ENCODE assay signal across 32 mouse cellular contexts in the genomic region with DNA sequence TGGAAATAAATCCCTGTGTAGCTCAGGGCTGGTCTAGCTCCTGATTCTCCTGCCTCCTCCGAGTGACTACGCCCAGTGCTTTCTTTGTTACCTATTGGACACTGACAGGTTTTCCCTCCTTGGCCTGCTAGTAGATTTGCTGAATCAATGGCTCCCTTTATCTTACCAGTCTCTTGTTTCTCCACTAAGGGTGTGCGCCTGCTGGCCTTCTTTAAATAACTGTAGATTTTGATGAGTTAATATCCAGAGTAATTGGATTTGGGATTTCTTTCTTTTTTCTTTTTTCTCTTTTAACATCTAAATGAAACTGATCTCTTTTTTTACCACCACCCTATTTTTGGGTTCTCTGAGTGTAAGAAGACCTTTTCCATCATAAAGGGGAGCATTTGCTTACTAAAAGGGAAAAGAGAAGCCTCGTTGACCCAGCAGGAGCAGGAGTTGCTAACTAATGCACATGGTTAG. TPM values are rescaled to one million over a fixed set of nuclear protein-coding genes. Genes with fewer than 3 reads are reported as not detected.
DNase-seq lines count a peak whose midpoint lies in the region; ATAC-seq and TF ChIP-seq lines count a peak whose summit lies in the region.
"Had no signal": no experiment of that assay in that cellular context is flagged by ENCODE, and none has a peak within 500 bp of the region (broad histone marks: within the 10 kb centered on the region; RNA-seq: fewer than 3 reads in every experiment).

No protein-coding gene starts in this region.

- H3K4me2 ChIP-seq in intestine, embryonic 16.5 days (ENCODE audit: low read depth, low read length): no peak overlapping the region
- H3K4me2 ChIP-seq: embryonic facial prominence, embryonic 13.5 days; heart, embryonic 11.5 days; hindbrain, embryonic 12.5 days; hindbrain, embryonic 15.5 days had no signal

- in situ Hi-C loops in ES-E14 (cut with MboI; ENCODE audit: low sequenced_read_pairs in 2 of 2, unreplicated experiment in 2 of 2): no loop called here

- TF ChIP-seq POLR2A in ES-Bruce4 (IDR thresholded peaks at IDR 0.05; ENCODE audit: insufficient read depth, low read length): no peak

- H3K27me3 ChIP-seq in ES-Bruce4 (ENCODE audit: control insufficient read depth, insufficient read depth, low read length, poor library complexity, severe bottlenecking): no peaks in the 10 kb centered on the region
- no peaks in the 10 kb centered on the region for H3K27me3 ChIP-seq in intestine, embryonic 16.5 days (replicated peaks; ENCODE audit: control insufficient read depth, insufficient read depth, low read length)
- H3K27me3 ChIP-seq: embryonic facial prominence, embryonic 13.5 days; hindbrain, embryonic 12.5 days; hindbrain, embryonic 15.5 days; Patski had no signal

- H3K9ac ChIP-seq in ES-Bruce4 (ENCODE audit: low read depth, poor library complexity, severe bottlenecking) (no peak overlapping the region), ES-E14 (ENCODE audit: insufficient read depth, low read depth, low read length, poor library complexity, severe bottlenecking) (no peak overlapping the region)
- no peak overlapping the region for H3K9ac ChIP-seq in intestine, embryonic 16.5 days (ENCODE audit: low read depth, low read length)
- H3K9ac ChIP-seq: embryonic facial prominence, embryonic 13.5 days; forebrain, postnatal 0 days; hindbrain, embryonic 12.5 days; hindbrain, embryonic 15.5 days had no signal

- no peak overlapping the region for H3K4me3 ChIP-seq in ES-Bruce4 (ENCODE audit: low read depth, low read length)
- H3K4me3 ChIP-seq in ES-E14 (ENCODE audit: insufficient read depth in 1 of 2, low read depth in 1 of 2, low read length in 2 of 2, poor library complexity in 1 of 2, severe bottlenecking in 1 of 2): no peak overlapping the region
- no peak overlapping the region for H3K4me3 ChIP-seq in intestine, embryonic 16.5 days (ENCODE audit: low read length)
- H3K4me3 ChIP-seq: embryonic facial prominence, embryonic 10.5 days; embryonic facial prominence, embryonic 13.5 days; erythroblast, embryonic 14.5 days; heart, adult 2 months; hindbrain, embryonic 12.5 days; hindbrain, embryonic 15.5 days had no signal

- H3K4me1 ChIP-seq in ES-Bruce4 (ENCODE audit: control insufficient read depth, insufficient read depth, low read length) (peaks cover 3% of the 10 kb centered on the region), ES-E14 (ENCODE audit: control insufficient read depth in 2 of 2, insufficient read depth in 2 of 2, low read length in 2 of 2, poor library complexity in 1 of 2) (peaks cover 0 to 6% of the 10 kb centered on the region in 2 experiments; a peak in 2 of 4 replicates)
- H3K4me1 ChIP-seq in intestine, embryonic 16.5 days (ENCODE audit: control insufficient read depth, insufficient read depth, low read length): no peaks in the 10 kb centered on the region
- H3K4me1 ChIP-seq: hindbrain, embryonic 12.5 days had no signal

- H3K27ac ChIP-seq in ES-Bruce4 (ENCODE audit: insufficient read depth, low read length) (peak overlapping the region; percentile 99), ES-E14 (ENCODE audit: insufficient read depth, low read depth, low read length, poor library complexity, severe bottlenecking) (peak overlapping the region; percentile 96)
- H3K27ac ChIP-seq in intestine, embryonic 16.5 days (ENCODE audit: low read length): no peak overlapping the region
- H3K27ac ChIP-seq: embryonic facial prominence, embryonic 10.5 days; embryonic facial prominence, embryonic 13.5 days; heart, adult 2 months; hindbrain, embryonic 12.5 days; hindbrain, embryonic 15.5 days had no signal

- peak; percentile 54 for DNase-seq in heart, adult 11 months
- DNase-seq in heart, adult 8-10 months (ENCODE audit: low spot score): no peak
- peak; percentile 68 for DNase-seq in ES-E14 (ENCODE audit: low read depth, low spot score)
- DNase-seq in layer of hippocampus, postnatal 36 days: no peak
- DNase-seq: adrenal gland, adult 8-10 months; adrenal gland, postnatal 25 days; B cell, adult 2 months; cerebellum, adult 11-12 months; cerebellum, adult 8-10 months; cerebellum, postnatal 10 days; cerebellum, postnatal 36 days; embryo, embryonic 11 days; forebrain, postnatal 0 days; gastrocnemius, postnatal 25 days; heart, adult 2 months; kidney, adult 11 months had no signal

- H3K9me3 ChIP-seq in ES-Bruce4 (replicated peaks; ENCODE audit: control insufficient read depth, insufficient read depth, low read length, poor library complexity, severe bottlenecking) (peaks cover 23% of the 10 kb centered on the region), ES-E14 (ENCODE audit: control insufficient read depth, insufficient read depth, low read depth, low read length) (peaks cover 16% of the 10 kb centered on the region)
- H3K9me3 ChIP-seq in intestine, embryonic 16.5 days (ENCODE audit: control insufficient read depth, low read length): no peaks in the 10 kb centered on the region
- H3K9me3 ChIP-seq: embryonic facial prominence, embryonic 13.5 days; G1E; hindbrain, embryonic 12.5 days; hindbrain, embryonic 15.5 days had no signal

- no peak for TF ChIP-seq CTCF in ES-Bruce4 (IDR thresholded peaks at IDR 0.05; ENCODE audit: low read depth, low read length)

- 68% methylated on average over 4 of the region's 4 CpGs for WGBS in intestine, embryonic 16.5 days

- peak; percentile 81; the same call in 1 of the 2 replicates for TF ChIP-seq EP300 in ES-Bruce4 (IDR thresholded peaks at IDR 0.05; ENCODE audit: insufficient read depth, low read depth, low read length)

- H3K36me3 ChIP-seq in ES-Bruce4 (ENCODE audit: control insufficient read depth, insufficient read depth, low read length, poor library complexity, severe bottlenecking) (peaks cover 15% of the 10 kb centered on the region), ES-E14 (ENCODE audit: control insufficient read depth, insufficient read depth, low read length, poor library complexity, severe bottlenecking) (peaks cover 6% of the 10 kb centered on the region)
- peaks cover 3% of the 10 kb centered on the region; the same call in 1 of the 2 replicates for H3K36me3 ChIP-seq in intestine, embryonic 16.5 days (ENCODE audit: control insufficient read depth, insufficient read depth, low read length)
- H3K36me3 ChIP-seq: G1E; hindbrain, embryonic 12.5 days; hindbrain, embryonic 15.5 days had no signal

- ATAC-seq in intestine, embryonic 16.5 days: no peak
- ATAC-seq: activated CD4-positive, CD25-positive, alpha-beta regulatory T cell, adult 4 months; forebrain, embryonic 14.5 days; forebrain, postnatal 0 days; Patski had no signal

TF ChIP-seq in ES-E14, 5 proteins besides CTCF, POLR2A, EP300 and RAD21:
- TF ChIP-seq ZC3H11A (IDR thresholded peaks at IDR 0.05; ENCODE audit: borderline replicate concordance, low read depth, low read length) (no peak), ZNF384 (IDR thresholded peaks at IDR 0.05; ENCODE audit: low read depth, low read length) (peak; percentile 61; the same call in 1 of the 2 replicates), HCFC1 (IDR thresholded peaks at IDR 0.05; ENCODE audit: borderline replicate concordance, insufficient read depth, low read length) (no peak), CHD2 (IDR thresholded peaks at IDR 0.05; ENCODE audit: low read depth, low read length) (0 out of 2 replicates have a peak, but pooled peaks have one; percentile 34), MAFK (IDR thresholded peaks at IDR 0.05; ENCODE audit: insufficient read depth, low read depth, low read length) (peak; percentile 40; the same call in 1 of the 2 replicates)
TF ChIP-seq in ES-E14: peak in this region for 3.

RNA-seq across cellular contexts. Expression of a gene that starts 14.7 kb away (rescaled TPM):
- total RNA-seq in heart, adult 8-10 months (2022): 100 to 1,000 TPM in 1 of 4 experiments, 10 to 100 TPM in 3; 87.6 to 103 (median 91.3) TPM
- polyA plus RNA-seq in ES-Bruce4 (2011; ENCODE audit: insufficient read depth, insufficient read length, low read depth, missing spikeins): 59.7 and 64.5 TPM in 2 replicates
- 60.6 and 101 TPM in 2 replicates for total RNA-seq in ES-E14 (2012; rRNA removed)
- 10 to 100 TPM; 40.7 to 42.7 TPM for total RNA-seq in layer of hippocampus, postnatal 36 days (2021)
- polyA plus RNA-seq in intestine, embryonic 16.5 days (2015; fragmentation: Nextera tagmentation; extraction: Ambion mirVana): 6.6 and 9.3 TPM in 2 replicates

RNA-seq across cellular contexts. Expression of a gene that starts 50.3 kb away (rescaled TPM):
- under 1 TPM in 2 of 4 experiments, not detected in 2; 0.09 to 0.14 TPM for total RNA-seq in heart, adult 8-10 months (2022)
- not detected in 2 replicates for polyA plus RNA-seq in ES-Bruce4 (2011; ENCODE audit: insufficient read depth, insufficient read length, low read depth, missing spikeins)
- total RNA-seq in ES-E14 (2012; rRNA removed): 0.05 and 0.22 TPM in 2 replicates
- not detected for total RNA-seq in layer of hippocampus, postnatal 36 days (2021)
- 358 and 407 TPM in 2 replicates for polyA plus RNA-seq in intestine, embryonic 16.5 days (2015; fragmentation: Nextera tagmentation; extraction: Ambion mirVana)
- total RNA-seq: adrenal gland, postnatal 25 days; CH12.LX; forebrain, postnatal 0 days; gastrocnemius, adult 8-10 months; gastrocnemius, postnatal 25 days; heart, adult 2 months had no signal
- polyA plus RNA-seq: erythroblast, embryonic 14.5 days; forebrain, embryonic 14.5 days; forebrain, postnatal 0 days; heart, embryonic 14.5 days; heart, postnatal 0 days; Patski had no signal

Comparison
In these comparisons a context has a peak if more than half of its experiments do, and no peak if none do; other contexts are left out.
1. DNase-seq: peak in heart, adult 11 months (single experiment) and ES-E14 (single experiment); none in heart, adult 8-10 months (single experiment) and layer of hippocampus, postnatal 36 days (0 of 2).